Mouse (Mus musculus) embryonic facial prominence, embryonic 13.5 days (tissue): ENCODE measurements around the gene Vcp. TPM values are rescaled to one million over a fixed set of nuclear protein-coding genes. Genes with fewer than 3 reads are reported as not detected.

ENCODE experiments used
- ATAC-seq: fragments of 200-750 bp; cut with Nextera tagmentation; 2 replicates; pipeline ENCODE4 v1.8.0; 2017; ENCODE audit warnings: low read depth; ENCODE audit not compliant: insufficient number of reproducible peaks, insufficient read depth, low FRiP score, low TSS enrichment
- H3K27ac ChIP-seq: fragments of 300-500 bp; sonication (generic); 2 replicates; pipeline ENCODE4 v1.5.1; 2015; ENCODE audit warnings: moderate library complexity, mild to moderate bottlenecking, inconsistent platforms
- H3K27me3 ChIP-seq: fragments of 300-500 bp; sonication (generic); 2 replicates; pipeline ENCODE4 v1.6.1; 2015; ENCODE audit warnings: mild to moderate bottlenecking, inconsistent platforms
- H3K36me3 ChIP-seq: fragments of 300-500 bp; sonication (generic); 2 replicates; pipeline ENCODE4 v1.6.1; 2015; ENCODE audit warnings: mild to moderate bottlenecking, inconsistent platforms
- H3K4me1 ChIP-seq: fragments of 300-500 bp; sonication (generic); 2 replicates; pipeline ENCODE4 v1.6.1; 2015; ENCODE audit warnings: inconsistent platforms
- H3K4me2 ChIP-seq: fragments of 300-500 bp; sonication (generic); 2 replicates; pipeline ENCODE4 v1.6.1; 2015; ENCODE audit warnings: moderate library complexity, mild to moderate bottlenecking, inconsistent platforms
- H3K4me3 ChIP-seq: fragments of 300-500 bp; sonication (generic); 2 replicates; pipeline ENCODE4 v1.5.1; 2015; ENCODE audit warnings: mild to moderate bottlenecking, inconsistent platforms
- H3K9ac ChIP-seq: fragments of 300-500 bp; sonication (generic); 2 replicates; pipeline ENCODE4 v1.6.1; 2015; ENCODE audit warnings: mild to moderate bottlenecking, inconsistent platforms
- H3K9me3 ChIP-seq: fragments of 300-500 bp; sonication (generic); 2 replicates; pipeline ENCODE4 v1.6.1; 2016; ENCODE audit warnings: inconsistent platforms
- WGBS: fragments of 180-500 bp; shearing (Covaris S2); methylation state at CpG from one replicate; pipeline ENCODE4 v1.1.7; 2015; ENCODE audit warnings: mixed read lengths; 5-methylcytosine and 5-hydroxymethylcytosine counted together
- polyA plus RNA-seq: library from polyadenylated mRNA; unstranded; fragments of >200 nt; fragmentation: Nextera tagmentation; extraction: Ambion mirVana; gene quantifications from 2 replicates; pipeline ENCODE4 v1.2.1, GENCODE M21; 2015

Vcp gene
- polyA plus RNA-seq, 1 experiment from 2014 or later = 567 TPM

GRCm38 (mm10) chr4:42963480-42963879, 36.8 kb downstream of the Vcp start:
- Histone ChIP-seq H3K27ac (no peak overlapping the region), H3K4me1 (peaks cover 7% of the 10 kb centered on the region; the same call in 1 of the 2 replicates), H3K9me3 (no peaks in the 10 kb centered on the region), H3K9ac (no peak overlapping the region), H3K36me3 (peaks cover 4% of the 10 kb centered on the region; the same call in 1 of the 2 replicates), H3K4me3 (no peak overlapping the region), H3K4me2 (no peak overlapping the region), H3K27me3 (no peaks in the 10 kb centered on the region)
- no peak for ATAC-seq
- 95% methylated on average over 2 of the region's 2 CpGs for WGBS

- Histone ChIP-seq H3K27me3 (no peaks in the 10 kb centered on the region), H3K4me1 (peaks cover 7% of the 10 kb centered on the region; the same call in 1 of the 2 replicates), H3K27ac (no peak overlapping the region), H3K4me3 (no peak overlapping the region), H3K9me3 (no peaks in the 10 kb centered on the region), H3K9ac (no peak overlapping the region), H3K4me2 (no peak overlapping the region), H3K36me3 (peaks cover 19% of the 10 kb centered on the region)
- WGBS = 29% methylated on average over 4 of the region's 4 CpGs
- no peak for ATAC-seq
Measured at GRCm38 (mm10) chr4:42961592-42961991, 38.7 kb downstream of the Vcp start.

DNA sequence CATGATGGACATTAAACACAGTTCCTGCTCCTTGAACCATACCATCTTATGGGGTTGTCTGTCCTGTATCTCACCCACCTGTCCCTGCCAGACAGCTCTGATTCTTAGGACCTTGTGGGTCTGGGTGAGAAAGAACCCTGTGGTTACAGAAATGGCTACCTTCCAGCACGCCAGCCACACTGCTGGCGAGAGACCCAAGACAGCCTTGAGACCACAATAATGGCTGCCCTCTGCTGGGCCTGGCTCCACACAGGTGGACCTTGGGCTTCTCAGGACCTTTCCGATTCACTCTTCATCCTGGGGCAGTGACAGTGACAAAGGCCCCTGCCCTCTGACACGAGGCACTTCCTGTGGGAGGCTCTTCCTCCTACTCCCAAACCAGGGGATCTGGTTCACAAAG, 40.9 kb downstream of the Vcp start:
- Histone ChIP-seq H3K4me2 (no peak overlapping the region), H3K4me3 (no peak overlapping the region), H3K9ac (no peak overlapping the region), H3K9me3 (no peaks in the 10 kb centered on the region), H3K4me1 (no peaks in the 10 kb centered on the region), H3K36me3 (peaks cover 29% of the 10 kb centered on the region), H3K27me3 (no peaks in the 10 kb centered on the region), H3K27ac (no peak overlapping the region)
- no peak for ATAC-seq
- WGBS = 53% methylated on average over 4 of the region's 4 CpGs

GRCm38 (mm10) chr4:42958942-42959341, 41.4 kb downstream of the Vcp start:
- Histone ChIP-seq H3K27me3 (no peaks in the 10 kb centered on the region), H3K27ac (no peak overlapping the region), H3K9me3 (no peaks in the 10 kb centered on the region), H3K4me3 (no peak overlapping the region), H3K4me2 (no peak overlapping the region), H3K36me3 (peaks cover 29% of the 10 kb centered on the region), H3K9ac (no peak overlapping the region), H3K4me1 (peaks cover under 1% of the 10 kb centered on the region)
- no peak for ATAC-seq
- WGBS = 70% methylated on average over 8 of the region's 8 CpGs

- Histone ChIP-seq H3K36me3 (peaks cover 35% of the 10 kb centered on the region), H3K9ac (no peak overlapping the region), H3K9me3 (no peaks in the 10 kb centered on the region), H3K27me3 (no peaks in the 10 kb centered on the region), H3K27ac (no peak overlapping the region), H3K4me1 (peaks cover 10% of the 10 kb centered on the region), H3K4me2 (no peak overlapping the region), H3K4me3 (no peak overlapping the region)
- 87% methylated on average over 8 of the region's 8 CpGs for WGBS
- no peak for ATAC-seq
Measured at GRCm38 (mm10) chr4:42957979-42958378, 42.3 kb downstream of the Vcp start.

GRCm38 (mm10) chr4:42957306-42957705, 43.0 kb downstream of the Vcp start:
- Histone ChIP-seq H3K27ac (no peak overlapping the region), H3K27me3 (no peaks in the 10 kb centered on the region), H3K4me3 (no peak overlapping the region), H3K9ac (no peak overlapping the region), H3K4me2 (no peak overlapping the region), H3K4me1 (peaks cover 17% of the 10 kb centered on the region), H3K9me3 (no peaks in the 10 kb centered on the region), H3K36me3 (peaks cover 40% of the 10 kb centered on the region)
- 81% methylated on average over 11 of the region's 11 CpGs for WGBS
- no peak for ATAC-seq

GRCm38 (mm10) chr4:42956581-42956980, 43.7 kb downstream of the Vcp start:
- no peak overlapping the region for H3K27ac ChIP-seq
- WGBS = 94% methylated on average over 17 of the region's 17 CpGs
- H3K4me2 ChIP-seq = no peak overlapping the region
- no peaks in the 10 kb centered on the region for H3K27me3 ChIP-seq
- H3K4me1 ChIP-seq = peaks cover 23% of the 10 kb centered on the region
- H3K36me3 ChIP-seq = peaks cover 40% of the 10 kb centered on the region
- H3K9me3 ChIP-seq = no peaks in the 10 kb centered on the region
- ATAC-seq = no peak
- H3K9ac ChIP-seq = no peak overlapping the region
- H3K4me3 ChIP-seq = no peak overlapping the region

DNA sequence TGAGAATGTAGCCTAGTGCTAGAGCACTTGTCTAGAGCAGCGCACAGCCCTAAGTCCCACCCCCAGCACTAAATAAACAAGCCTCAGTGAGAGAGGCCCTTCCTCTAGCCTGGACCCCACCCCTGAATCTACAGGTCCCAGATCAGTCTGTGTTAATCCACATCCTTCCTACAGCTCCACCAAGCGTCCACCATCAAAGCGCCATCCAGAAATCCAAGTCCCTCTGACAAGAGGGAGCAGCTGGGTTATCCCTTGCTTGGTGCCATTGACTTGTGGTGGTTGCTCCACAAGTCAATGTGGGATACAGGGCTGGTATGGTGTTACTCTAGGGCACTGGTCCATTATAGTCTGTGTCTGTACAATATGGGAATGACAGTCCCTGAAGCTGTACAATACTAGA, 45.1 kb downstream of the Vcp start:
- H3K27me3 ChIP-seq = no peaks in the 10 kb centered on the region
- no peaks in the 10 kb centered on the region for H3K9me3 ChIP-seq
- no peak for ATAC-seq
- peaks cover 37% of the 10 kb centered on the region for H3K4me1 ChIP-seq
- H3K27ac ChIP-seq = no peak overlapping the region
- H3K4me3 ChIP-seq = no peak overlapping the region
- no peak overlapping the region for H3K4me2 ChIP-seq
- peaks cover 40% of the 10 kb centered on the region for H3K36me3 ChIP-seq
- H3K9ac ChIP-seq = no peak overlapping the region
- 96% methylated on average over 3 of the region's 3 CpGs for WGBS

GRCm38 (mm10) chr4:42954297-42954696, 46.0 kb downstream of the Vcp start:
- Histone ChIP-seq H3K4me1 (peaks cover 38% of the 10 kb centered on the region), H3K9ac (no peak overlapping the region), H3K36me3 (peaks cover 40% of the 10 kb centered on the region), H3K27me3 (no peaks in the 10 kb centered on the region), H3K4me3 (no peak overlapping the region), H3K4me2 (no peak overlapping the region), H3K9me3 (no peaks in the 10 kb centered on the region), H3K27ac (no peak overlapping the region)
- ATAC-seq = no peak
- 8% methylated on average over 10 of the region's 10 CpGs for WGBS

GRCm38 (mm10) chr4:42953435-42954094, 46.7 kb downstream of the Vcp start:
- Histone ChIP-seq H3K36me3 (peaks cover 36% of the 10 kb centered on the region), H3K9me3 (no peaks in the 10 kb centered on the region), H3K27ac (0 out of 2 replicates have a peak overlapping the region, but pooled peaks have one; percentile 22), H3K4me2 (0 out of 2 replicates have a peak overlapping the region, but pooled peaks have one; percentile 2), H3K9ac (peak overlapping the region; percentile 28; the same call in 1 of the 2 replicates), H3K4me1 (peaks cover 43% of the 10 kb centered on the region), H3K4me3 (no peak overlapping the region), H3K27me3 (no peaks in the 10 kb centered on the region)
- ATAC-seq = no peak
- 26% methylated on average over 10 of the region's 10 CpGs for WGBS

DNA sequence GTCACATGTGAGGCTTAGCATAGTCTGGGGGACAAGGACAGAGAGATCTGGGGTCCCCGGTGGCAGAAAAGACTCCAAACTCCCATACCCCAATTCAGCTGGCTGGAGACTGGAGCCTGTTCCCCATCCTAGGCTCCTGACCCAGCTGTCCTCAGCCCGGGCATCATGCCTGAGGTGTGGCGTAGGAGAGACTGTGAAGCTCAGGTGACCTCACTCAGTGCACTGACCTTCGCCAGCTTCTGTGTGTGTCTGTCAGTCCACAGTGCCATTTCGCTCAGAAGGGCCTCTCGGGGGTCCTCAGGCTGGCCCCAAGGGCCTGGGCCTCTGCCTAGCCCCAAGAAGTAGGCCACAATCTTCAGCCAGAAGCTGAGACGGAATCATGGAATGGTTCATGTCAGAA, 47.7 kb downstream of the Vcp start:
- no peak overlapping the region for H3K4me2 ChIP-seq
- H3K9ac ChIP-seq = no peak overlapping the region
- no peaks in the 10 kb centered on the region for H3K9me3 ChIP-seq
- no peak overlapping the region for H3K4me3 ChIP-seq
- WGBS = 88% methylated on average over 7 of the region's 7 CpGs
- peaks cover 31% of the 10 kb centered on the region for H3K36me3 ChIP-seq
- H3K27ac ChIP-seq = no peak overlapping the region
- peaks cover 8% of the 10 kb centered on the region for H3K27me3 ChIP-seq
- no peak for ATAC-seq
- peaks cover 43% of the 10 kb centered on the region for H3K4me1 ChIP-seq
